Mouse (Mus musculus): Measurements from ENCODE around the gene Ap1ar. TPM values are rescaled to one million over a fixed set of nuclear protein-coding genes. Genes with fewer than 3 reads are reported as not detected.

The Ap1ar gene
- polyA plus RNA-seq, 1 experiment from 2014 or later, result 19.7 TPM

- no peak overlapping the region for H3K9ac ChIP-seq
- no peaks in the 10 kb centered on the region for H3K27me3 ChIP-seq
- H3K36me3 ChIP-seq, result peaks cover 26% of the 10 kb centered on the region
- no peak overlapping the region for H3K4me3 ChIP-seq (replicated peaks)
- DNase-seq (no peak), ATAC-seq (ENCODE audit: low read depth) (no peak)
- WGBS (ENCODE audit: insufficient replicate concordance), result 42% methylated on average over 4 of the region's 4 CpGs
- H3K4me1 ChIP-seq (replicated peaks), result 0 out of 2 replicates have a peak, but pooled peaks cover 6% of the 10 kb centered on the region
- H3K4me2 ChIP-seq, result no peak overlapping the region
- no peak overlapping the region for H3K27ac ChIP-seq
- H3K9me3 ChIP-seq (replicated peaks), result no peaks in the 10 kb centered on the region
Measured at GRCm38 (mm10) chr3:127862479-127862878, 25.2 kb upstream of the Ap1ar start.

DNA sequence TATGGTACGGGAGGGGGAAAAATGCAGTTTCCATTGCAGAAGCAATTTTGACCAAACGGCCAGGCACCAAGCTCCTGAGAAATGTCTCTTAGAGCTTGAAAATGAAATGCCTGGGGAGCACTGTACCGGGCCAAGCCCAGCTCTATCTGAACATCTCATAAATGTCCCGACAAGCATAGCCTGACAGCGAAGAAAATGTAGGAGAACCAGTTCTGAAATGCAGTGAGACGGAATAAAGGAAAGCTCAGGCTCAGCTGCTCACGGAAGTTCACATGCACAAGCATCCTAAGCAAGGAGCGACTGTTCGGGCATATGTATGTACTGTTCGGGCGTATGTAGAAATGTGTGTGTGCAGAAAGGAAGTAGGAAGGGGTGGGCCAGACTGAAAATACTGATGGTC lies 24.0 kb upstream of the Ap1ar start:
- no peak for ATAC-seq (ENCODE audit: low read depth)

DNA sequence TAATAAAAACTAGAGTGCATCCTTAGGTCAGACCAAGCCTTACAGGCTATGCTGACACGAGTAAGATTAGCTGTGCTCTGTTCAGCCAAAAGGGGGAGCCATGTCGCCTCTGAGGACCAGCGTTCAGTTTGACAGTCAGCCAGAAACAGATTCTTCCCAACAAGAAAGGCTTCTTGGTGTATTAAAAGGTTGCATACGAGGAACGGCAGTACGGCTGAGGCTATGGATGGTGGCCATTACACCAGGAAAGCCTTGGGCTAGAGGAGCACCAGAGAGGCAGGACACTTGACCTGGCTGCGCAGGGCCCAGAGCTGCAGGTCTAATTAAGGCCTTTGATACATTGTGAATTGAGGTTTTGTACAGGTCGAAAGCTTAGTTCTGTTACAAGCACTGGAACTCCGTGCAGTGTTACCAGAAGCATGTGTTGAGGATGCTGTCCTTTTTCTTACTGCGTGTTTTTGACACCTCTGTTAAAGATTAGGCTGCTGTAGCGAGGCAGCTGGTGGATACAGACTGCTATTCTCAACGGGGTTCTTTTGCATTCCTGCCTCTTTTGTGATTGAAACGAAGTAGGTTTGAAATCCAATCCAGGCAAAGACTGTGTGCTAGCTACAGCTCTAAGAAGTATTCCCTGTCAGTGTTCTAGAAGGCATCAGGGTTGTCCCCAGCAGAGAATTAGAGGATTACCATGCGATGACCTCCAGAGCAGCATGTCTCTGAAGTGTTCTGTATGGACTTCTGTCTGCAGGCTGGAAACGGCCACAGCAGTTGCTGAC lies 16.3 kb upstream of the Ap1ar start:
- no peak overlapping the region for H3K27ac ChIP-seq
- 37% methylated on average over 15 of the region's 15 CpGs for WGBS (ENCODE audit: insufficient replicate concordance)
- DNase-seq (peak; percentile 56), ATAC-seq (ENCODE audit: low read depth) (peak; percentile 38; the same call in 1 of the 2 replicates)
- H3K4me2 ChIP-seq, result no peak overlapping the region
- H3K4me3 ChIP-seq (replicated peaks), result no peak overlapping the region
- no peak overlapping the region for H3K9ac ChIP-seq
- no peaks in the 10 kb centered on the region for H3K36me3 ChIP-seq
- H3K4me1 ChIP-seq (replicated peaks), result peaks cover 41% of the 10 kb centered on the region
- H3K27me3 ChIP-seq, result no peaks in the 10 kb centered on the region
- no peaks in the 10 kb centered on the region for H3K9me3 ChIP-seq (replicated peaks)

More for the DNA sequence above, 24.0 kb upstream of the Ap1ar start:
- Histone ChIP-seq H3K4me2 (no peak overlapping the region), H3K27ac (no peak overlapping the region), H3K36me3 (peaks cover 14% of the 10 kb centered on the region), H3K9me3 (replicated peaks) (no peaks in the 10 kb centered on the region), H3K9ac (no peak overlapping the region), H3K4me1 (replicated peaks) (0 out of 2 replicates have a peak, but pooled peaks cover 6% of the 10 kb centered on the region), H3K4me3 (replicated peaks) (no peak overlapping the region), H3K27me3 (no peaks in the 10 kb centered on the region)
- 88% methylated on average over 11 of the region's 11 CpGs for whole genome bisulfite sequencing (ENCODE audit: insufficient replicate concordance)
- DNase-seq, result no peak

DNA sequence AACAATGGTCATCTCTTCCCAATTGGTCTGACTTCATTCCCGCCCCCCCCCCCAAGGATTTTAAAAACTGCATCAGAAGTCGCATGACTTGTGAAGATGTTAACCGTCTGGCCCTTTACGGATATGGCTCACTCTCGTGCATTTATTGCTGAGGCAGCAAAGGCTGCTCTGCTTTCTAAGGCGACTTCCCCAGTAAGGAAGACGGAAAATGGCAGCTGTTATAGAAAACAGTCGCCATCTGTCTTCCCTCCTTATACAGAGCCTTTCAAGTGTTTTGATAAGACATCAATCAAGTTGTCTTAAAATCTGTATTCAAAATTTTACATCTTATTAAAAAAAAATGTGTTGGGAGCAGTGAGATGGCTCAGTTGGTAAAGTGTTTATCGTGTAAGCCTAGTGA lies 15.4 kb upstream of the Ap1ar start:
- ATAC-seq (ENCODE audit: low read depth) (no peak), DNase-seq (no peak)
- 74% methylated on average over 9 of the region's 9 CpGs for WGBS (ENCODE audit: insufficient replicate concordance)
- H3K9ac ChIP-seq, result no peak overlapping the region
- no peak overlapping the region for H3K4me2 ChIP-seq
- no peaks in the 10 kb centered on the region for H3K36me3 ChIP-seq
- peaks cover 48% of the 10 kb centered on the region for H3K4me1 ChIP-seq (replicated peaks)
- H3K4me3 ChIP-seq (replicated peaks), result no peak overlapping the region
- no peaks in the 10 kb centered on the region for H3K27me3 ChIP-seq
- no peak overlapping the region for H3K27ac ChIP-seq
- no peaks in the 10 kb centered on the region for H3K9me3 ChIP-seq (replicated peaks)

- no peak overlapping the region for H3K4me2 ChIP-seq
- no peak overlapping the region for H3K4me3 ChIP-seq (replicated peaks)
- H3K9me3 ChIP-seq (replicated peaks), result no peaks in the 10 kb centered on the region
- H3K27me3 ChIP-seq, result no peaks in the 10 kb centered on the region
- ATAC-seq (ENCODE audit: low read depth), result 0 out of 2 replicates have a peak, but pooled peaks have one; percentile 37
- H3K4me1 ChIP-seq (replicated peaks), result peaks cover 48% of the 10 kb centered on the region
- H3K36me3 ChIP-seq, result no peaks in the 10 kb centered on the region
- WGBS (ENCODE audit: insufficient replicate concordance), result 66% methylated on average over 9 of the region's 9 CpGs
- DNase-seq, result no peak
- H3K27ac ChIP-seq, result peak overlapping the region; percentile 74
- H3K9ac ChIP-seq, result 0 out of 2 replicates have a peak overlapping the region, but pooled peaks have one; percentile 8
Measured at GRCm38 (mm10) chr3:127850776-127851646, 13.7 kb upstream of the Ap1ar start.

GRCm38 (mm10) chr3:127849922-127850321 lies 12.6 kb upstream of the Ap1ar start:
- ATAC-seq (ENCODE audit: low read depth) (peak; percentile 86), DNase-seq (peak; percentile 26)
- Histone ChIP-seq H3K4me3 (replicated peaks) (no peak overlapping the region), H3K36me3 (no peaks in the 10 kb centered on the region), H3K27me3 (no peaks in the 10 kb centered on the region), H3K4me1 (replicated peaks) (peaks cover 48% of the 10 kb centered on the region), H3K4me2 (peak overlapping the region; percentile 31), H3K9ac (no peak overlapping the region), H3K9me3 (replicated peaks) (no peaks in the 10 kb centered on the region), H3K27ac (peak overlapping the region; percentile 55; the same call in 1 of the 2 replicates)
- WGBS (ENCODE audit: insufficient replicate concordance), result 28% methylated on average over 5 of the region's 5 CpGs

GRCm38 (mm10) chr3:127848088-127848808 lies 10.9 kb upstream of the Ap1ar start:
- ATAC-seq (ENCODE audit: low read depth) (peak; percentile 72), DNase-seq (peak; percentile 22)
- H3K27ac ChIP-seq, result peak overlapping the region; percentile 18; the same call in 1 of the 2 replicates
- peaks cover 54% of the 10 kb centered on the region for H3K4me1 ChIP-seq (replicated peaks)
- H3K9ac ChIP-seq, result no peak overlapping the region
- no peaks in the 10 kb centered on the region for H3K27me3 ChIP-seq
- H3K4me2 ChIP-seq, result peak overlapping the region; percentile 29
- no peaks in the 10 kb centered on the region for H3K36me3 ChIP-seq
- 42% methylated on average over 11 of the region's 11 CpGs for WGBS (ENCODE audit: insufficient replicate concordance)
- no peak overlapping the region for H3K4me3 ChIP-seq (replicated peaks)
- no peaks in the 10 kb centered on the region for H3K9me3 ChIP-seq (replicated peaks)

GRCm38 (mm10) chr3:127843941-127844327 lies 6.6 kb upstream of the Ap1ar start:
- no peak for DNase-seq
- 70% methylated on average over 5 of the region's 5 CpGs for WGBS (ENCODE audit: insufficient replicate concordance)
- Histone ChIP-seq H3K4me2 (no peak overlapping the region), H3K27me3 (no peaks in the 10 kb centered on the region), H3K27ac (no peak overlapping the region), H3K4me3 (replicated peaks) (no peak overlapping the region), H3K36me3 (no peaks in the 10 kb centered on the region), H3K9ac (no peak overlapping the region), H3K4me1 (replicated peaks) (peaks cover 35% of the 10 kb centered on the region), H3K9me3 (replicated peaks) (no peaks in the 10 kb centered on the region)
- no peak for ATAC-seq (ENCODE audit: low read depth)

GRCm38 (mm10) chr3:127843324-127843940 lies 6.1 kb upstream of the Ap1ar start:
- no peak overlapping the region for H3K9ac ChIP-seq
- DNase-seq, result peak; percentile 31
- no peak overlapping the region for H3K4me2 ChIP-seq
- ATAC-seq (ENCODE audit: low read depth), result peak; percentile 67
- no peaks in the 10 kb centered on the region for H3K36me3 ChIP-seq
- no peak overlapping the region for H3K27ac ChIP-seq
- WGBS (ENCODE audit: insufficient replicate concordance), result 53% methylated on average over 2 of the region's 2 CpGs
- H3K27me3 ChIP-seq, result no peaks in the 10 kb centered on the region
- H3K4me3 ChIP-seq (replicated peaks), result no peak overlapping the region
- peaks cover 35% of the 10 kb centered on the region for H3K4me1 ChIP-seq (replicated peaks)
- H3K9me3 ChIP-seq (replicated peaks), result no peaks in the 10 kb centered on the region

- Histone ChIP-seq H3K27me3 (no peaks in the 10 kb centered on the region), H3K27ac (no peak overlapping the region), H3K9me3 (replicated peaks) (no peaks in the 10 kb centered on the region), H3K4me2 (no peak overlapping the region), H3K4me1 (replicated peaks) (peaks cover 36% of the 10 kb centered on the region), H3K36me3 (no peaks in the 10 kb centered on the region), H3K9ac (no peak overlapping the region), H3K4me3 (replicated peaks) (no peak overlapping the region)
- ATAC-seq (ENCODE audit: low read depth), result no peak
- WGBS (ENCODE audit: insufficient replicate concordance), result 84% methylated on average over 8 of the region's 8 CpGs
- DNase-seq, result no peak
Measured at GRCm38 (mm10) chr3:127841926-127842325, 4.6 kb upstream of the Ap1ar start.
